Mouse (Mus musculus) liver, adult 2 months (tissue): ENCODE data around the gene Zfp467. TPM values are rescaled to one million over a fixed set of nuclear protein-coding genes. Genes with fewer than 3 reads are reported as not detected.

Experiments
- DNase-seq: peaks from one replicate; pipeline ENCODE4 v3.0.0-alpha.2; 2011; ENCODE audit warnings: low read depth, low spot score; ENCODE audit errors: extremely low read depth
- H3K27ac ChIP-seq: fragments of 200-500 bp; replicated peaks from 2 replicates; pipeline ENCODE4 v1.5.1; 2012; ENCODE audit warnings: low read depth, mild to moderate bottlenecking, control low read depth, inconsistent platforms, low read length; ENCODE audit not compliant: insufficient read depth
- H3K27me3 ChIP-seq: fragments of 200-500 bp; 2 replicates; pipeline ENCODE4 v1.6.1; 2012; ENCODE audit warnings: mild to moderate bottlenecking, moderate library complexity, low read length, inconsistent platforms; ENCODE audit not compliant: control insufficient read depth, insufficient read depth
- H3K36me3 ChIP-seq: fragments of 200-500 bp; 2 replicates; pipeline ENCODE4 v1.6.1; 2012; ENCODE audit warnings: low read length, inconsistent platforms; ENCODE audit not compliant: control insufficient read depth, insufficient read depth
- H3K4me1 ChIP-seq: fragments of 200-500 bp; 2 replicates; pipeline ENCODE4 v1.6.1; 2011; ENCODE audit warnings: low read length; ENCODE audit not compliant: control insufficient read depth, insufficient read depth
- H3K4me3 ChIP-seq: fragments of 200-500 bp; 2 replicates; pipeline ENCODE4 v1.5.1; 2011; ENCODE audit warnings: low read depth, mild to moderate bottlenecking, control low read depth, low read length, moderate library complexity; ENCODE audit not compliant: insufficient read depth
- H3K79me2 ChIP-seq: fragments of 200-500 bp; 2 replicates; pipeline ENCODE4 v1.6.1; 2012; ENCODE audit warnings: inconsistent platforms, mild to moderate bottlenecking, low read length, moderate library complexity; ENCODE audit not compliant: control insufficient read depth, insufficient read depth
- H3K9ac ChIP-seq: fragments of 200-500 bp; 2 replicates; pipeline ENCODE4 v1.6.1; 2012; ENCODE audit warnings: low read depth, mild to moderate bottlenecking, control low read depth, inconsistent platforms, low read length
- CTCF ChIP-seq: fragments of 200-500 bp; IDR thresholded peaks from 2 replicates; pipeline ENCODE4 v1.5.1; 2011; ENCODE audit warnings: low read depth, low read length, control low read depth
- POLR2A ChIP-seq: fragments of 200-500 bp; IDR thresholded peaks from 2 replicates; pipeline ENCODE4 v1.6.1; 2011; ENCODE audit warnings: low read length, control low read depth; ENCODE audit not compliant: insufficient read depth; ENCODE audit errors: extremely low read depth
- WGBS: fragments of 180-500 bp; shearing (Covaris S2); methylation state at CpG from one replicate; pipeline ENCODE4 v1.1.7; 2018; 5-methylcytosine and 5-hydroxymethylcytosine counted together
- polyA plus RNA-seq: library from polyadenylated mRNA; depleted of rRNA; stranded (reverse); fragments of >200 nt; gene quantifications from 2 replicates; pipeline ENCODE4 v1.2.3, GENCODE M21; 2012
- total RNA-seq: library from RNA; depleted of rRNA; stranded (reverse); fragments of >200 nt; gene quantifications from 2 replicates; pipeline ENCODE4 v1.2.3, GENCODE M21; 2014

Gene Zfp467
- total and polyA plus RNA-seq, 2 experiments, result 15.9 to 25.7 TPM

GRCm38 (mm10) chr6:48397336-48397735, 48.3 kb downstream of the Zfp467 start:
- peak; percentile 32 for DNase-seq
- Histone ChIP-seq H3K27ac (no peak overlapping the region), H3K9ac (no peak overlapping the region), H3K79me2 (peaks cover 5% of the 10 kb centered on the region; the same call in 1 of the 2 replicates), H3K4me3 (no peak overlapping the region), H3K36me3 (no peaks in the 10 kb centered on the region), H3K27me3 (no peaks in the 10 kb centered on the region), H3K4me1 (peaks cover 8% of the 10 kb centered on the region)
- WGBS, result 87% methylated on average over 4 of the region's 4 CpGs
- no peak for TF ChIP-seq POLR2A
- TF ChIP-seq CTCF, result no peak

GRCm38 (mm10) chr6:48396686-48397085, 48.9 kb downstream of the Zfp467 start:
- Histone ChIP-seq H3K4me3 (no peak overlapping the region), H3K27ac (no peak overlapping the region), H3K36me3 (no peaks in the 10 kb centered on the region), H3K4me1 (peaks cover 8% of the 10 kb centered on the region), H3K9ac (no peak overlapping the region), H3K79me2 (peaks cover 3% of the 10 kb centered on the region; the same call in 1 of the 2 replicates), H3K27me3 (no peaks in the 10 kb centered on the region)
- no peak for DNase-seq
- TF ChIP-seq CTCF (no peak), POLR2A (no peak)
- WGBS, result 100% methylated on average over 1 of the region's 1 CpGs

GRCm38 (mm10) chr6:48396008-48396595, 49.5 kb downstream of the Zfp467 start:
- DNase-seq, result peak; percentile 60
- peak overlapping the region; percentile 98 for H3K9ac ChIP-seq
- no peaks in the 10 kb centered on the region for H3K36me3 ChIP-seq
- WGBS, result 28% methylated on average over 15 of the region's 15 CpGs
- H3K27ac ChIP-seq, result peak overlapping the region; percentile 89
- H3K4me1 ChIP-seq, result peaks cover 8% of the 10 kb centered on the region
- peaks cover 3% of the 10 kb centered on the region; the same call in 1 of the 2 replicates for H3K79me2 ChIP-seq
- no peaks in the 10 kb centered on the region for H3K27me3 ChIP-seq
- TF ChIP-seq CTCF, result no peak
- no peak for TF ChIP-seq POLR2A
- peak overlapping the region; percentile 95 for H3K4me3 ChIP-seq

- H3K4me3 ChIP-seq, result peak within 1 kb of the TSS; percentile 95
- H3K27ac ChIP-seq, result peak within 1 kb of the TSS; percentile 89
- peaks cover 3% of the 10 kb centered on the region; the same call in 1 of the 2 replicates for H3K79me2 ChIP-seq
- no peaks in the 10 kb centered on the region for H3K27me3 ChIP-seq
- peak within 1 kb of the TSS; percentile 98 for H3K9ac ChIP-seq
- peaks cover 8% of the 10 kb centered on the region for H3K4me1 ChIP-seq
- TF ChIP-seq POLR2A, result no peak
- TF ChIP-seq CTCF, result no peak
- H3K36me3 ChIP-seq, result no peaks in the 10 kb centered on the region
- 4% methylated on average over 65 of the region's 65 CpGs for WGBS
- peak; percentile 72 for DNase-seq
Observed at GRCm38 (mm10) chr6:48395105-48396007, 50.3 kb downstream of the Zfp467 start, which contains the start of gene Krba1. Gene Krba1 (plus strand): TSS chr6:48395586.

GRCm38 (mm10) chr6:48393811-48394210, 51.8 kb downstream of the Zfp467 start:
- peak; percentile 35 for DNase-seq
- no peaks in the 10 kb centered on the region for H3K27me3 ChIP-seq
- H3K9ac ChIP-seq, result no peak overlapping the region
- H3K36me3 ChIP-seq, result no peaks in the 10 kb centered on the region
- no peak overlapping the region for H3K27ac ChIP-seq
- no peak for TF ChIP-seq CTCF
- no peak for TF ChIP-seq POLR2A
- no peak overlapping the region for H3K4me3 ChIP-seq
- peaks cover 3% of the 10 kb centered on the region; the same call in 1 of the 2 replicates for H3K79me2 ChIP-seq
- peaks cover 9% of the 10 kb centered on the region for H3K4me1 ChIP-seq
